Mouse (Mus musculus) lung, embryonic 14.5 days (tissue): ENCODE measurements around the gene Eomes. TPM values are rescaled to one million over a fixed set of nuclear protein-coding genes. Genes with fewer than 3 reads are reported as not detected.

Source experiments
- ATAC-seq: fragments of 200-750 bp; cut with Nextera tagmentation; 2 replicates; pipeline ENCODE4 v1.8.0; 2017; ENCODE audit warnings: mild to moderate bottlenecking, moderate TSS enrichment, moderate library complexity; ENCODE audit not compliant: insufficient read depth
- DNase-seq: peaks from one replicate; pipeline ENCODE4 v3.0.0-alpha.2; 2015
- H3K27ac ChIP-seq: fragments of 300-500 bp; sonication (generic); 2 replicates; pipeline ENCODE4 v1.5.1; 2014; ENCODE audit warnings: low read depth, mild to moderate bottlenecking, moderate library complexity
- H3K27me3 ChIP-seq: fragments of 300-500 bp; sonication (generic); 2 replicates; pipeline ENCODE4 v1.6.1; 2014; ENCODE audit warnings: low read length, control low read depth; ENCODE audit not compliant: insufficient read depth
- H3K36me3 ChIP-seq: fragments of 300-500 bp; sonication (generic); 2 replicates; pipeline ENCODE4 v1.6.1; 2014; ENCODE audit warnings: control low read depth; ENCODE audit not compliant: insufficient read depth
- H3K4me1 ChIP-seq: fragments of 300-500 bp; sonication (generic); 2 replicates; pipeline ENCODE4 v1.6.1; 2014; ENCODE audit warnings: antibody characterized with exemption, control low read depth; ENCODE audit not compliant: insufficient read depth
- H3K4me2 ChIP-seq: fragments of 300-500 bp; sonication (generic); 2 replicates; pipeline ENCODE4 v1.6.1; 2014; ENCODE audit warnings: mild to moderate bottlenecking
- H3K4me3 ChIP-seq: fragments of 300-500 bp; sonication (generic); 2 replicates; pipeline ENCODE4 v1.5.1; 2014; ENCODE audit warnings: low read depth, low read length
- H3K9ac ChIP-seq: fragments of 300-500 bp; sonication (generic); 2 replicates; pipeline ENCODE4 v1.6.1; 2014
- H3K9me3 ChIP-seq: fragments of 300-500 bp; sonication (generic); 2 replicates; pipeline ENCODE4 v1.6.1; 2016; ENCODE audit warnings: low read depth, low read length, control low read depth
- CTCF ChIP-seq: IDR thresholded peaks from 2 replicates; pipeline ENCODE4 v1.5.1; 2016; ENCODE audit warnings: antibody characterized with exemption, low read depth
- WGBS: fragments of 180-500 bp; shearing (Covaris S2); extraction: QIAGEN DNeasy Blood & Tissue Kit; methylation state at CpG from one replicate; pipeline ENCODE4 v1.1.7; 2014; 5-methylcytosine and 5-hydroxymethylcytosine counted together
- polyA plus RNA-seq: library from polyadenylated mRNA; unstranded; fragments of >200 nt; fragmentation: Nextera tagmentation; extraction: Ambion mirVana; gene quantifications from 2 replicates; pipeline ENCODE4 v1.2.1, GENCODE M21; 2014

Gene Eomes
- polyA plus RNA-seq, 1 experiment from 2014 or later: not detected

DNA sequence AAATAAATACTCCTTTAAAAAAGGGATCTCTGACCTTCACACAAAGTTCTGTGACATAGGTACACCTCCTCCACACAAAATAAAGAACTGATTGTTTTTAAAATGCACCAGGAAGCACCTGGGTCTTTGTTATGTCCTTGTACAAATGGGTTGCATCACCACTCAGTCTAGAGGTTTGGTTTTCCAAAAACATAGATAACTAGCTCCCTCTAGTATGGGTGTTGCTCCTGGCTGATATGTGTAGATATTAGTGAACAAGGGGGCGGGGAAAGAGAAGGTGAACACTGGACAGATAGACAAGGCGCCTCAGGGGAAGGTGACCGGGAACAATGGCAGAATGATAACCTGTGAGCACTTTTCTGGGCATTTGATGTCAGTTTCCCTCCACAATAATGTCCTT, 17.9 kb downstream of the Eomes start:
- ATAC-seq (no peak), DNase-seq (no peak)
- Histone ChIP-seq H3K27me3 (no peaks in the 10 kb centered on the region), H3K4me1 (no peaks in the 10 kb centered on the region), H3K27ac (no peak overlapping the region), H3K4me3 (no peak overlapping the region), H3K9ac (no peak overlapping the region), H3K4me2 (no peak overlapping the region), H3K36me3 (no peaks in the 10 kb centered on the region), H3K9me3 (no peaks in the 10 kb centered on the region)
- WGBS: 81% methylated on average over 3 of the region's 3 CpGs
- TF ChIP-seq CTCF: no peak

DNA sequence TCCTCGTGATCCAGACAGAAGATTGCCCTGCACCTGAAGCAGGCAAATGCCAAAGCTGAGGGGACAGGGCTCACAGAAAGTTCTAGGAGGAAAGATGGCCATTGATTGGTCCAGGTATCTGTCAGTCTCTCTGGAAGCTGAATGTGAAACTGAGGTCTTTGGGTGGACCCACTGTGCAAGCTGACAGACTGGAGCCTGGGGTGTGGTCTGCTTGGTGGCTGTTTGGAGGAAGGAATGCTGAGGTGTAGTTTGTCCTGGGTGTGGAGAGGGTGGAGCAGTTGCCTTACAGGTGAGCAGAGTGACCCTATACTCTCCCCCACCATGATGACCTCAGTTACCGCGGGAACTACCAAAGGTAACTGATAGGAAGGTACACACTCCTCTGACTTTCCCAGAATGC, 18.9 kb downstream of the Eomes start:
- Histone ChIP-seq H3K4me3 (no peak overlapping the region), H3K36me3 (no peaks in the 10 kb centered on the region), H3K4me2 (no peak overlapping the region), H3K4me1 (no peaks in the 10 kb centered on the region), H3K9me3 (no peaks in the 10 kb centered on the region), H3K27me3 (no peaks in the 10 kb centered on the region), H3K9ac (no peak overlapping the region), H3K27ac (no peak overlapping the region)
- TF ChIP-seq CTCF: no peak
- no peak for ATAC-seq
- 69% methylated on average over 3 of the region's 3 CpGs for WGBS
- DNase-seq: no peak

DNA sequence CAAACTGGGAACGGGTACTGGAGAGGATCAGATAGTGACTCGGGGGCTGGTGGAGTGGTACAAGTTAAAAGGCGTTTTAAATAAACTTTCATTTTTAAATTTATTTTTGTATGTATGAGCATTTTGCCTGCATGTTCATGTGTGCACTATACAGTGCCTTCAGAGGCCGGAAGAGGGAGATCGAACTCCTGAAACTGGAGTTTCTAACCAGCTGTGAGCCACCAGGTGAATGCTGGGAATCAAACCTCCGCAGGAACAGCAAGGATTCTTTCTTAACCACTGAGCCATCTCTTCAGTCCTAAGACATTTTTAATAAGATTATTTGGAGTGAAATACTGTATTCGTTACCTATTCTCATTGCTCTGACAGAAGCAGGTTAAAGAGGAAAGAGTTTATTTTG, 20.0 kb downstream of the Eomes start:
- WGBS: 56% methylated on average over 7 of the region's 7 CpGs
- no peak overlapping the region for H3K4me3 ChIP-seq
- no peak overlapping the region for H3K4me2 ChIP-seq
- H3K27me3 ChIP-seq: no peaks in the 10 kb centered on the region
- no peaks in the 10 kb centered on the region for H3K36me3 ChIP-seq
- no peak for TF ChIP-seq CTCF
- no peak overlapping the region for H3K27ac ChIP-seq
- DNase-seq: no peak
- no peak overlapping the region for H3K9ac ChIP-seq
- no peaks in the 10 kb centered on the region for H3K9me3 ChIP-seq
- H3K4me1 ChIP-seq: no peaks in the 10 kb centered on the region
- no peak for ATAC-seq

DNA sequence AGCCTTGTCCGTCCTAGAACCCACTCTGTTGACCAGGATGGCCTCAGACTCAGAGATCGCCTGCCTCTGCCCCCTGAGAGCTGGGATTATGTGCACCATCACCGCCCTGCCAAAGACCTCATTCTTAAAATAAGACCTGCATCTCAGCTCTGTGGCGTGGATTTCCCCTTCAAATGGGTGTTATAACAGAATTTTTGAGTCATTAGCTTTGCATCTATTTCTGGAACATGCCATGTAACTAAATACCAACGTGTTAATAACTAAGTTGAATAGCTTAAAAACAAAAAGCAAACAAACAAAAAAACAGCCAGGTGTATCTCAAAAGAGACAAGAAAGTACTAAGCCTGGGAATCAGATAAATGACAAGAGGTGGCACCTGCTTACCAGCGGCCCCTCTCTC, 23.0 kb downstream of the Eomes start:
- H3K9ac ChIP-seq: no peak overlapping the region
- H3K9me3 ChIP-seq: no peaks in the 10 kb centered on the region
- no peak overlapping the region for H3K27ac ChIP-seq
- no peak overlapping the region for H3K4me3 ChIP-seq
- H3K27me3 ChIP-seq: no peaks in the 10 kb centered on the region
- H3K4me2 ChIP-seq: no peak overlapping the region
- H3K36me3 ChIP-seq: no peaks in the 10 kb centered on the region
- no peak for TF ChIP-seq CTCF
- 72% methylated on average over 6 of the region's 6 CpGs for WGBS
- H3K4me1 ChIP-seq: no peaks in the 10 kb centered on the region
- ATAC-seq (no peak), DNase-seq (no peak)

DNA sequence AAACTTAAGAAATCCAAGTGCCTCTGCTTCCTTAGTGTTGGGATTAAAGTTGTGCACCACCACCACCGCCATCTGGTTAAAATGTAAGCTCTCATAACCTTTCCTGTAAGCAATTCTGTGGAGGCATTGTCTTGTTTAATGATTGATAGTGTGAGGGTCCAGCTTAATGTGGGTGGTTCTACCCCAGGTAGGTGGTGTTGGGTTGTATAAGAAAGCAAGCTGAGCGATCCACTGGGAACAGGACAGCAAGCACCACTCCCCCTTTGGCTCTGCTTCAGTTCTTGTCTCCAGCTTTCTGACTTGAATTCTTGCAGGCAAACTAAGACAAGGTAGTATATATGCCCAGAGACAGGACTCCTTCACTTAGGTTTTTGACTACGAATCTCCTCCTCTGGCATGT, 26.6 kb downstream of the Eomes start:
- Histone ChIP-seq H3K4me1 (peaks cover 5% of the 10 kb centered on the region; the same call in 1 of the 2 replicates), H3K4me2 (no peak overlapping the region), H3K4me3 (no peak overlapping the region), H3K9ac (no peak overlapping the region), H3K27me3 (no peaks in the 10 kb centered on the region), H3K36me3 (no peaks in the 10 kb centered on the region), H3K27ac (no peak overlapping the region), H3K9me3 (no peaks in the 10 kb centered on the region)
- DNase-seq: no peak
- WGBS: 87% methylated on average over 3 of the region's 3 CpGs
- no peak for ATAC-seq
- TF ChIP-seq CTCF: no peak

DNA sequence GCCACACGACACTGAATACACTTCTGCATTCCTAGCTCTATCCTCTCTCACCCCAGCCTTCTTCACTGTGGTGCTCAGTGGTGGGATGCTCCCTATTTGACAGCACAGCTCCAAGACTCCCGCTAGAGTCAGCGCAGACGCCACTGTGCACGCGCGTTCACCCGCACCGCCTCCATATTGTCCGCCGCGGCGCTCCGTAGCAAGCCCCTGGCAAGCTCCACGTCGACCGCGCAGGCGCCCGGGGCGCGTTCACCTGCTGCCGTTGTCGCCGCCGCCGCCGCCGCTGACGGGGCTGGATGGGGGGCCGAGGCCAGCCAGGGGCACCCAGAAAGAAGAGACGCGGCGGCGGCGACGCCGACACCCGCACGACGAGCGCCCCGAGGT, 28.0 kb downstream of the Eomes start, which contains the start of gene Golga4:
Gene Golga4 (plus strand): TSS at position 248 of the 384 bp plus-strand sequence.
- H3K9me3 ChIP-seq: no peaks in the 10 kb centered on the region
- DNase-seq (peak; percentile 93), ATAC-seq (peak; percentile 91)
- H3K36me3 ChIP-seq: no peaks in the 10 kb centered on the region
- no peak for TF ChIP-seq CTCF
- H3K4me3 ChIP-seq: peak within 1 kb of the TSS; percentile 97
- WGBS: 1% methylated on average over 42 of the region's 43 CpGs
- peak within 1 kb of the TSS; percentile 54; the same call in 1 of the 2 replicates for H3K27ac ChIP-seq
- H3K4me2 ChIP-seq: peak within 1 kb of the TSS; percentile 98
- H3K27me3 ChIP-seq: no peaks in the 10 kb centered on the region
- peaks cover 5% of the 10 kb centered on the region; the same call in 1 of the 2 replicates for H3K4me1 ChIP-seq
- H3K9ac ChIP-seq: peak within 1 kb of the TSS; percentile 83

DNA sequence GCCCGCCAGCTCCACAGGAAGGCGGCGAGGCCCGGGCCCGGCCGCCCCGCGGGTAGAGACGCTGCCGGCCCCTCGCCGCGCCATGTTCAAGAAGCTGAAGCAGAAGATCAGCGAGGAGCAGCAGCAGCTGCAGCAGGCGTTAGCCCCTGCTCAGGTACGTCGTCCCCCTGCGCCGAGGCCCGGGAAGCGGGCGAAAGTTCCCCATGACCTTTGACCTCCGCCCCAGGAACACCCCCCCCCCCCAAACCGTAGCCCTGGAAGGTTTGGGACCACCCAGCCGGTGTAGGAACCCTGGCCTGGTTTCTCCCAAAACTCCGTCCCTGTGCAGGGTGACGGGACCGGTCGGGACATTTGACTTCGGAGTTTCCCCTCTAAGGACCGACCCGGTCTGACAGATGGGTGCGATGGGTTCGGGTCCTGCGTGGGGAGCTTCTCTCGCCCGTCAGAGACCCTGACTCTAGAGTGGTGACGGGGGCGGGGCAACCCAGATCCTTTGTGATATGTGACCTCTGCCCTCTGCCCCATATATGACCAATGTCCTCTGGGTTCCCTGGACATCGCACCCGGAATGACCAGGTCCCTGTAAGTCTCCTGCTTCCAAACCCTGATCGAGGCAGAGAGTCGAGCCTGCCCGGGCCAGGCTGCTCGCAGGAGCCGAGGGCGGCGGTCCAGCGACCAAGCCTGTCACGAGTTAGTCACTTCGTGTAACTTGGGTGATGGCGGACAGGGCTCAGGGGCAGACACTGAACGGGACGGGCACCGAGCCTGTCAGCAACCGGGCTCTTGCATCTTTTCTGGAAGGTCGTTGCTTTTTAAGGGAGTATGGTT, 28.6 kb downstream of the Eomes start:
- peak overlapping the region; percentile 97 for H3K4me3 ChIP-seq
- H3K27me3 ChIP-seq: no peaks in the 10 kb centered on the region
- peaks cover 5% of the 10 kb centered on the region; the same call in 1 of the 2 replicates for H3K4me1 ChIP-seq
- H3K27ac ChIP-seq: peak overlapping the region; percentile 54; the same call in 1 of the 2 replicates
- peak; percentile 65 for ATAC-seq
- WGBS: under 1% methylated on average over 57 of the region's 57 CpGs
- peak overlapping the region; percentile 98 for H3K4me2 ChIP-seq
- DNase-seq: peak; percentile 34
- H3K36me3 ChIP-seq: no peaks in the 10 kb centered on the region
- H3K9me3 ChIP-seq: no peaks in the 10 kb centered on the region
- peak overlapping the region; percentile 83 for H3K9ac ChIP-seq
- no peak for TF ChIP-seq CTCF
